Mouse (Mus musculus) hindbrain, embryonic 16.5 days (tissue): ENCODE results near the gene Osbp2. TPM values are rescaled to one million over a fixed set of nuclear protein-coding genes. Genes with fewer than 3 reads are reported as not detected.

Source experiments
- ATAC-seq: fragments of 200-750 bp; cut with Nextera tagmentation; 2 replicates; pipeline ENCODE4 v1.8.0; 2017; ENCODE audit warnings: moderate TSS enrichment, moderate library complexity
- H3K27ac ChIP-seq: fragments of 300-500 bp; sonication (generic); 2 replicates; pipeline ENCODE4 v1.5.1; 2014; ENCODE audit warnings: low read depth, mild to moderate bottlenecking, control low read depth, low read length, moderate library complexity
- H3K27me3 ChIP-seq: fragments of 300-500 bp; sonication (generic); replicated peaks from 2 replicates; pipeline ENCODE4 v1.6.1; 2014; ENCODE audit warnings: low read length; ENCODE audit not compliant: control insufficient read depth, insufficient read depth
- H3K36me3 ChIP-seq: fragments of 300-500 bp; sonication (generic); 2 replicates; pipeline ENCODE4 v1.6.1; 2014; ENCODE audit warnings: mild to moderate bottlenecking, low read length, moderate library complexity, mixed read lengths; ENCODE audit not compliant: control insufficient read depth, insufficient read depth
- H3K4me1 ChIP-seq: fragments of 300-500 bp; sonication (generic); 2 replicates; pipeline ENCODE4 v1.6.1; 2014; ENCODE audit warnings: low read depth, low read length; ENCODE audit not compliant: control insufficient read depth, insufficient read depth
- H3K4me2 ChIP-seq: fragments of 300-500 bp; sonication (generic); 2 replicates; pipeline ENCODE4 v1.6.1; 2014; ENCODE audit warnings: mild to moderate bottlenecking, low read length, control low read depth, moderate library complexity
- H3K4me3 ChIP-seq: fragments of 300-500 bp; sonication (generic); 2 replicates; pipeline ENCODE4 v1.5.1; 2014; ENCODE audit warnings: mild to moderate bottlenecking, low read length, control low read depth, moderate library complexity
- H3K9ac ChIP-seq: fragments of 300-500 bp; sonication (generic); 2 replicates; pipeline ENCODE4 v1.6.1; 2014; ENCODE audit warnings: low read depth, mild to moderate bottlenecking, control low read depth, low read length, moderate library complexity
- H3K9me3 ChIP-seq: fragments of 300-500 bp; sonication (generic); 2 replicates; pipeline ENCODE4 v1.6.1; 2014; ENCODE audit warnings: mild to moderate bottlenecking, low read length, moderate library complexity; ENCODE audit not compliant: control insufficient read depth
- WGBS: fragments of 180-500 bp; shearing (Covaris S2); extraction: QIAGEN DNeasy Blood & Tissue Kit; methylation state at CpG from one replicate; pipeline ENCODE4 v1.1.7; 2014; 5-methylcytosine and 5-hydroxymethylcytosine counted together
- polyA plus RNA-seq: library from polyadenylated mRNA; unstranded; fragments of >200 nt; fragmentation: Nextera tagmentation; extraction: Ambion mirVana; gene quantifications from 2 replicates; pipeline ENCODE4 v1.2.1, GENCODE M21; 2015

Gene Osbp2
- polyA plus RNA-seq, 1 experiment from 2014 or later = 34.8 TPM

DNA sequence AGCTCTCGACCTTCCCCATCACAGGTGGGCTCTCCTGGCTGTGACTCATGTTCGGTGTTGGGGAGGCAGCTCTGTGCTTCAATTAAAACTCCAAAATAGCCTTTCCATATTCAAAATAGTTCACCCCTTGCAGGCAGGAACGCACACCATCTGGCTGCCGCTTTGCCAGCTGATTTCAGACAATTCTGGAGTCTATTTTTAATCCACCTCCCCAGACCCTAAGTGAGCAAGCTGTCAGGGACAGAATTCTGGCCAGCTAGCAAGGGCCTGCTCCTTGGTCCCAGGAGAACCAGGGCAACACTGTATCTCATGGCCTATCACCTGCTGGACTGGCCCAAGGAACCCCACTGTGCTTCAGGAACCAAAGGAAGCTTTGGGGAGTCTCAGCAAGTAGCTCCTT is 139.8 kb downstream of the Osbp2 start:
- Histone ChIP-seq H3K27ac (no peak overlapping the region; the same call in 1 of the 2 replicates), H3K4me3 (no peak overlapping the region), H3K9me3 (no peaks in the 10 kb centered on the region), H3K36me3 (0 out of 2 replicates have a peak, but pooled peaks cover 2% of the 10 kb centered on the region), H3K4me1 (peaks cover 16% of the 10 kb centered on the region), H3K4me2 (no peak overlapping the region), H3K9ac (no peak overlapping the region; the same call in 1 of the 2 replicates), H3K27me3 (no peaks in the 10 kb centered on the region)
- 53% methylated on average over 4 of the region's 4 CpGs for WGBS
- no peak for ATAC-seq

DNA sequence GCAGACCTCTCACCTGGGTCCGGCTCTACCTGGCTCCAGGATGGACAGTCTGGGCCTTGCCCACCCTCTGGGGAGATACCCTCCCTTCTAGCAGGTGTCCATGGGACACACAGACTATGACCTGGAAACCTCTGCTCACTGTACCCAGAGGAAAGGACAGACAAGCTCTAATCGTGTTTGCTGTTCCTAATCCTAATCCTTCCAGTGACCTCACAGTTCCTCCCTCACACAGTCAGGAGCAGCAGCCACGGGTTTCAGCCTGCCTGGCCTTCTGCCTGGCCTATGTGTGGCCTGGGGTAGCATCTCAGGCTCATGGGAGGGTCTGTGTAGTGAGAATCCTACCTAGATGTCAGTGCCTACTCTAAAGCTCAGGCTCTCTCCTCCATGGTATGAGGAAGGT is 140.8 kb downstream of the Osbp2 start:
- WGBS = 62% methylated on average over 3 of the region's 3 CpGs

DNA sequence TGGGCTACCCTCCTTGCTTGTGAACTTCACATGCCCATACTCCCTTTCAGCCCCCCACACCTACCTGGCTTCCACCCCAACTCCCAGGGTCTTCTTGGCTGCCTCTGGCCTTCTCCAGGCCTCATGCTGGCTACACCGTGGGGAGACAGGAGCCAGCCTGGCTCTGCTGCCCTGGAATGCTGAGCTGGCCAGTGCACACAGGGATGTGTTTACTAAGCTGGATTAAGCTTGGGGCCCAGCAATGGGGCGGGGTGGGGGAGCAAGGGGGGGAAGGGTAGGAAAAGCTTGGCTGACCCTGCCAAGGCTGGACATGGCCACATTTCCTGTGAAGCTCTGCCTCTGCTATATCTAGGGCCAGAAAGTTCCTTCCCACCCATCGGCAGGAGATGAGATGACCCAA is 141.7 kb downstream of the Osbp2 start:
- Histone ChIP-seq H3K9me3 (no peaks in the 10 kb centered on the region), H3K36me3 (0 out of 2 replicates have a peak, but pooled peaks cover 4% of the 10 kb centered on the region), H3K27ac (no peak overlapping the region), H3K4me3 (no peak overlapping the region), H3K9ac (no peak overlapping the region), H3K4me2 (no peak overlapping the region), H3K27me3 (no peaks in the 10 kb centered on the region), H3K4me1 (peaks cover 16% of the 10 kb centered on the region)
- WGBS = 68% methylated on average over 3 of the region's 3 CpGs
- no peak for ATAC-seq

More for the DNA sequence above, 140.8 kb downstream of the Osbp2 start:
- Histone ChIP-seq H3K36me3 (0 out of 2 replicates have a peak, but pooled peaks cover 4% of the 10 kb centered on the region), H3K9me3 (no peaks in the 10 kb centered on the region), H3K4me2 (no peak overlapping the region), H3K4me3 (no peak overlapping the region), H3K27ac (no peak overlapping the region), H3K27me3 (no peaks in the 10 kb centered on the region), H3K9ac (no peak overlapping the region), H3K4me1 (peaks cover 16% of the 10 kb centered on the region)
- ATAC-seq = no peak

GRCm38 (mm10) chr11:3716662-3717061 is 147.0 kb downstream of the Osbp2 start:
- Histone ChIP-seq H3K27me3 (no peaks in the 10 kb centered on the region), H3K9ac (no peak overlapping the region), H3K27ac (no peak overlapping the region), H3K4me1 (no peaks in the 10 kb centered on the region), H3K4me2 (no peak overlapping the region), H3K36me3 (peaks cover 7% of the 10 kb centered on the region; the same call in 1 of the 2 replicates), H3K9me3 (no peaks in the 10 kb centered on the region), H3K4me3 (no peak overlapping the region)
- no peak for ATAC-seq
- WGBS = 68% methylated on average over 6 of the region's 6 CpGs

- H3K27me3 ChIP-seq = no peaks in the 10 kb centered on the region
- WGBS = 38% methylated on average over 15 of the region's 15 CpGs
- no peaks in the 10 kb centered on the region for H3K4me1 ChIP-seq
- H3K36me3 ChIP-seq = peaks cover 15% of the 10 kb centered on the region
- no peaks in the 10 kb centered on the region for H3K9me3 ChIP-seq
- no peak overlapping the region for H3K4me3 ChIP-seq
- H3K4me2 ChIP-seq = no peak overlapping the region
- H3K9ac ChIP-seq = no peak overlapping the region
- ATAC-seq = no peak
- H3K27ac ChIP-seq = no peak overlapping the region
Observed at GRCm38 (mm10) chr11:3714486-3714885, 149.2 kb downstream of the Osbp2 start.

DNA sequence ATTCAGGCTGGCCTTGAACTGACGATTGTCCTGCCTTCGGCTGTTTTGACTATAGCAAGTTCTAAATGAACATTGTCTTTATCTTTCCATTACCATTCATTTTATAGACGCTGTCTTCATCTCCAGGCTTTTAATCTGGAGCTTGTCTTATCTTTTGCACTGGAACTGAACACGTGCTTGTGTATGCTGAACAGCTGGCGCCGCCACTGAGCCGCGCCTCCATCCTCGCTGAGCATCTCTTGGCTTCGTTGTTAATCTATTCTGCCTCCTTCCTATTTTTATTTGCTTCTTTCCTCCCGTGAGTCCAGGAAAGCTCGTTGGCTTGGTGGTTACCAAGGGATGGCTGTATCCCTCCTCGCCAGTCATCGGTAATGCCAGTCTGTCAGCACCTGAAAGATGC is 153.5 kb downstream of the Osbp2 start:
- no peak overlapping the region for H3K4me3 ChIP-seq
- peaks cover 13% of the 10 kb centered on the region for H3K36me3 ChIP-seq
- no peaks in the 10 kb centered on the region for H3K9me3 ChIP-seq
- 74% methylated on average over 14 of the region's 14 CpGs for WGBS
- H3K9ac ChIP-seq = no peak overlapping the region
- H3K27me3 ChIP-seq = no peaks in the 10 kb centered on the region
- H3K27ac ChIP-seq = no peak overlapping the region
- no peak overlapping the region for H3K4me2 ChIP-seq
- H3K4me1 ChIP-seq = no peaks in the 10 kb centered on the region
- ATAC-seq = no peak

GRCm38 (mm10) chr11:3707057-3707456 is 156.6 kb downstream of the Osbp2 start:
- no peak for ATAC-seq
- Histone ChIP-seq H3K4me3 (no peak overlapping the region), H3K4me2 (no peak overlapping the region), H3K27ac (no peak overlapping the region), H3K27me3 (no peaks in the 10 kb centered on the region), H3K9ac (no peak overlapping the region), H3K9me3 (no peaks in the 10 kb centered on the region), H3K36me3 (peaks cover 13% of the 10 kb centered on the region), H3K4me1 (no peaks in the 10 kb centered on the region)
- WGBS = 86% methylated on average over 8 of the region's 8 CpGs

DNA sequence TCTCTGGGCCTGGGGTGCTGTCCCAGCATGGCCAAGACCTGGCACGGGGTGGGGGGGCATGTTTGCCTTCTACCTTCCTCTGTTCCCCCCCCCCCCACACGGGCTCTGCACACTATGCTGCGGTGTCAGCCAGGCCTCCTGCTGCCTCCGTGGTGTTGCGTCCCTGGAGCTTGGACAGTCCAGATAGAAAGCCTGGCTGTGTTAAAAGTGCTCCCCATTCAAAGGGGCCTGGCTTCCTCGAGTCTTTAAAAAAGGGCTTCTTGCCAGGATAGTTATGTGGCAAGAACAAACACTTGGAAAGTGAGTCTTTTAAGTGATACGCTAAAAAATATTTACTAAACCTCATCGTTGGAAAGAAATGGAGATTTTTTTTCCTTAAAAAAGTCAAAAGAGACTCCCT is 159.3 kb downstream of the Osbp2 start:
- Histone ChIP-seq H3K9ac (no peak overlapping the region), H3K4me2 (no peak overlapping the region), H3K9me3 (no peaks in the 10 kb centered on the region), H3K27ac (no peak overlapping the region), H3K4me3 (no peak overlapping the region), H3K36me3 (peaks cover 5% of the 10 kb centered on the region; the same call in 1 of the 2 replicates), H3K27me3 (no peaks in the 10 kb centered on the region), H3K4me1 (no peaks in the 10 kb centered on the region)
- no peak for ATAC-seq
- 77% methylated on average over 8 of the region's 8 CpGs for WGBS

DNA sequence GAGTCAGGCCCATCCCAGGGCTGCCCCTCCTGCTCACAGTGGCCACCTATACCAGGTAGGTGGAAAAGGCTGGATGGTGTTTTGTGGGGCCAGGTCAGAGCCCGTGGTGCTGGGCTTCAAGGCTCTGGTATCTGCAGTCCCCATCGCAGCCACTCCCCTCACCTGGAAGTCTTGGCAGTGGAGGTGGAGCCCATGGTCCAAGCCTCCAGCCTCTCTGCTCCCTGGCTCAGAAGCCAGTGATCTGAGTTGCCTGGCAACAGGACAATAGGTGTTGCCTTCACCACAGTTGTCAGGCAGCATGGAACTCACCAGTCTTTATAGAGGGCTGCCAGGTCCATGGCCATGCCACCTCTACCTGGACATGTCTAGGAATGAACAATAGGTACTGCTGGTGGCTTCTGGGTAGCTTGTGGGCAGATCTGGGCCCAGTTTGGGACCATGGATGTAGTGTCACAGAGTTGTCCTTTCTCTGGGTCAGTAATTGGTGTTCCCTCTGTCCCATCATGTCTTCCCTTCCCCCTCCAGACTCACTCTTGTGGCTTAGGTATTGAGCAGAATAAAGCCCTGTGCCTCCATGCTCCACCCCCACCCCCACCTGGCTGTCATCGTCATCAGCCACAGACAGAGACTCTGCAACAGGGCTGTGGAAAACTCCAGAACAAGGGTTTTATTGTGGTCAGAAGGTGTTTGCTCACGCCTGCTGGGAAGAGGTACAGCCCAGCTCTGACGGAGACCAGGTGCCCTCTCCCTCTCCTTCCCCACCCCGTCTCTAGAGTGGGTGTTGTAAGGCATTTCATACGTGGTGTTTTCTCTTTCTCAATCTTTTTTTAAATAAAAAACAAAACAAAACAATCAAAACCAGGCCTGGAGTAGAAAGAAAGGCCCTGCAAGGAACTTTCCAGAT is 160.4 kb downstream of the Osbp2 start:
- 76% methylated on average over 7 of the region's 7 CpGs for WGBS
- H3K27ac ChIP-seq = no peak overlapping the region
- no peak overlapping the region for H3K9ac ChIP-seq
- H3K4me3 ChIP-seq = no peak overlapping the region
- H3K36me3 ChIP-seq = 0 out of 2 replicates have a peak, but pooled peaks cover 2% of the 10 kb centered on the region
- no peaks in the 10 kb centered on the region for H3K9me3 ChIP-seq
- no peak for ATAC-seq
- no peaks in the 10 kb centered on the region for H3K4me1 ChIP-seq
- no peaks in the 10 kb centered on the region for H3K27me3 ChIP-seq
- H3K4me2 ChIP-seq = no peak overlapping the region
